ENCODE assay signal across 11 mouse cellular contexts in genomic region chr6:101278286-101278932, GRCm38 (mm10).
A peak's percentile ranks its signal among the peaks of the same experiment; 100 is the strongest.
DNase-seq lines count a peak whose midpoint lies in the region; ATAC-seq and TF ChIP-seq lines count a peak whose summit lies in the region.
"Had no signal": no experiment of that assay in that cellular context is flagged by ENCODE, and none has a peak within 500 bp of the region (broad histone marks: within the 10 kb centered on the region; RNA-seq: fewer than 3 reads in every experiment).

No protein-coding gene starts in this region.

- no peak overlapping the region for H3K4me2 ChIP-seq in heart, embryonic 11.5 days
- no peak overlapping the region for H3K4me2 ChIP-seq in midbrain, embryonic 14.5 days (ENCODE audit: low read length)

- TF ChIP-seq CTCF in small intestine, adult 2 months (IDR thresholded peaks at IDR 0.05; ENCODE audit: extremely low read depth, insufficient read length, insufficient replicate concordance, low read depth, low read length): no peak

- H3K36me3 ChIP-seq in heart, embryonic 11.5 days (ENCODE audit: control insufficient read depth, insufficient read depth, low read length): 0 out of 2 replicates have a peak, but pooled peaks cover 3% of the 10 kb centered on the region
- no peaks in the 10 kb centered on the region for H3K36me3 ChIP-seq in midbrain, embryonic 10.5 days
- no peaks in the 10 kb centered on the region for H3K36me3 ChIP-seq in midbrain, embryonic 14.5 days (ENCODE audit: control insufficient read depth, insufficient read depth, low read length)
- H3K36me3 ChIP-seq in small intestine, adult 2 months (ENCODE audit: control insufficient read depth, insufficient read depth, low read length): no peaks in the 10 kb centered on the region

- no peak overlapping the region for H3K9ac ChIP-seq in heart, embryonic 11.5 days (ENCODE audit: low read depth, low read length)
- no peak overlapping the region for H3K9ac ChIP-seq in midbrain, embryonic 14.5 days (replicated peaks; ENCODE audit: low read length)
- H3K9ac ChIP-seq: forebrain, postnatal 0 days; liver, embryonic 14.5 days had no signal

- peaks cover 22% of the 10 kb centered on the region for H3K4me1 ChIP-seq in heart, embryonic 11.5 days (ENCODE audit: control insufficient read depth, insufficient read depth, low read length)
- peaks cover 51% of the 10 kb centered on the region for H3K4me1 ChIP-seq in midbrain, embryonic 10.5 days
- peaks cover 11% of the 10 kb centered on the region; the same call in 1 of the 2 replicates for H3K4me1 ChIP-seq in midbrain, embryonic 14.5 days (ENCODE audit: control insufficient read depth, insufficient read depth, low read length)
- H3K4me1 ChIP-seq in small intestine, adult 2 months (ENCODE audit: control insufficient read depth, insufficient read depth, insufficient read length, low read length): no peaks in the 10 kb centered on the region

- H3K4me3 ChIP-seq in heart, embryonic 11.5 days (ENCODE audit: low read depth, low read length): no peak overlapping the region
- H3K4me3 ChIP-seq in midbrain, embryonic 10.5 days: no peak overlapping the region
- H3K4me3 ChIP-seq in midbrain, embryonic 14.5 days (replicated peaks; ENCODE audit: low read depth, low read length): no peak overlapping the region
- no peak overlapping the region for H3K4me3 ChIP-seq in small intestine, adult 2 months (ENCODE audit: low read depth, low read length)

- 73% methylated on average over 13 of the region's 13 CpGs for WGBS in heart, embryonic 11.5 days (ENCODE audit: insufficient replicate concordance)
- 77% methylated on average over 13 of the region's 13 CpGs for WGBS in midbrain, embryonic 10.5 days
- 76% methylated on average over 13 of the region's 13 CpGs for WGBS in midbrain, embryonic 14.5 days
- 57% methylated on average over 13 of the region's 13 CpGs for WGBS in small intestine, adult 2 months

- no peaks in the 10 kb centered on the region for H3K9me3 ChIP-seq in heart, embryonic 11.5 days (replicated peaks; ENCODE audit: control insufficient read depth, low read length)
- no peaks in the 10 kb centered on the region for H3K9me3 ChIP-seq in midbrain, embryonic 10.5 days (replicated peaks)
- H3K9me3 ChIP-seq in midbrain, embryonic 14.5 days (ENCODE audit: control insufficient read depth, low read length): no peaks in the 10 kb centered on the region

- H3K27me3 ChIP-seq in heart, embryonic 11.5 days (ENCODE audit: control insufficient read depth, insufficient read depth, low read length): no peaks in the 10 kb centered on the region
- H3K27me3 ChIP-seq in midbrain, embryonic 10.5 days (ENCODE audit: low read depth, poor library complexity, severe bottlenecking): peaks cover 60% of the 10 kb centered on the region
- peaks cover 5% of the 10 kb centered on the region; the same call in 1 of the 2 replicates for H3K27me3 ChIP-seq in midbrain, embryonic 14.5 days (ENCODE audit: control insufficient read depth, insufficient read depth, low read length)
- H3K27me3 ChIP-seq in small intestine, adult 2 months (ENCODE audit: control insufficient read depth, insufficient read depth, low read length): no peaks in the 10 kb centered on the region

- H3K27ac ChIP-seq in heart, embryonic 11.5 days (ENCODE audit: low read depth, low read length): no peak overlapping the region
- H3K27ac ChIP-seq in midbrain, embryonic 10.5 days (replicated peaks): 0 out of 2 replicates have a peak overlapping the region, but pooled peaks have one; percentile 1
- no peak overlapping the region for H3K27ac ChIP-seq in midbrain, embryonic 14.5 days (replicated peaks; ENCODE audit: low read depth, low read length)
- H3K27ac ChIP-seq in small intestine, adult 2 months (ENCODE audit: insufficient read depth, low read depth, low read length): peak overlapping the region; percentile 27
- H3K27ac ChIP-seq: liver, embryonic 14.5 days had no signal

- DNase-seq in heart, adult 8-10 months (ENCODE audit: low spot score): peak; percentile 33
- DNase-seq in midbrain, embryonic 10.5 days (ENCODE audit: low spot score): no peak
- no peak for DNase-seq in midbrain, embryonic 14.5 days
- DNase-seq in gastrocnemius, postnatal 25 days: peak; percentile 39
- DNase-seq in adrenal gland, postnatal 36 days: no peak
- DNase-seq: cerebellum, postnatal 25 days; forebrain, postnatal 0 days had no signal

- TF ChIP-seq POLR2A in small intestine, adult 2 months (IDR thresholded peaks at IDR 0.05; ENCODE audit: low read depth, low read length): no peak

- no peak for ATAC-seq in heart, embryonic 11.5 days (replicated peaks; ENCODE audit: insufficient number of reproducible peaks, low FRiP score, low TSS enrichment)
- ATAC-seq in midbrain, embryonic 14.5 days (ENCODE audit: low FRiP score, low TSS enrichment): no peak
- no peak for ATAC-seq in granulocyte monocyte progenitor cell, adult 5-6 weeks (replicated peaks; ENCODE audit: poor library complexity, severe bottlenecking)
- ATAC-seq: forebrain, postnatal 0 days had no signal

Comparison
In these comparisons a context has a peak if more than half of its experiments do, and no peak if none do; other contexts are left out.
1. H3K27ac ChIP-seq: peak in midbrain, embryonic 10.5 days (single experiment) and small intestine, adult 2 months (single experiment); none in heart, embryonic 11.5 days (single experiment) and midbrain, embryonic 14.5 days (single experiment).
2. DNase-seq: peak in heart, adult 8-10 months (single experiment) and gastrocnemius, postnatal 25 days (single experiment); none in midbrain, embryonic 10.5 days (single experiment), midbrain, embryonic 14.5 days (single experiment) and adrenal gland, postnatal 36 days (0 of 2).